Mouse (Mus musculus) embryonic fibroblast, embryonic 13.5 days (primary cell): Measurements from ENCODE around the gene Zbtb42. TPM values are rescaled to one million over a fixed set of nuclear protein-coding genes. Genes with fewer than 3 reads are reported as not detected.

ENCODE experiments used
- H3K27ac ChIP-seq: 2 replicates; pipeline ENCODE4 v1.5.1; 2012; ENCODE audit warnings: low read length, control low read depth, inconsistent platforms; ENCODE audit not compliant: insufficient read depth
- H3K4me1 ChIP-seq: 2 replicates; pipeline ENCODE4 v1.6.1; 2011; ENCODE audit warnings: low read length; ENCODE audit not compliant: control insufficient read depth, insufficient read depth
- H3K4me3 ChIP-seq: 2 replicates; pipeline ENCODE4 v1.5.1; 2011; ENCODE audit warnings: mild to moderate bottlenecking, control low read depth, low read length; ENCODE audit not compliant: insufficient read depth
- CTCF ChIP-seq: IDR thresholded peaks from 2 replicates; pipeline ENCODE4 v1.5.1; 2011; ENCODE audit warnings: mild to moderate bottlenecking, control low read depth, low read length, moderate library complexity, borderline replicate concordance; ENCODE audit not compliant: insufficient read depth
- POLR2A ChIP-seq: IDR thresholded peaks from 2 replicates; pipeline ENCODE4 v1.6.1; 2011; ENCODE audit warnings: low read depth, mild to moderate bottlenecking, control low read depth, low read length, moderate library complexity
- polyA plus RNA-seq: library from polyadenylated mRNA; stranded (reverse); fragments of >200 nt; gene quantifications from 2 replicates; pipeline ENCODE4 v1.2.4, GENCODE M21; 2011; ENCODE audit warnings: low read depth; ENCODE audit not compliant: missing spikeins, insufficient read length

The Zbtb42 gene
- polyA plus RNA-seq, 1 experiment: 1.2 TPM

- Histone ChIP-seq H3K4me3 (no peak overlapping the region; the same call in 1 of the 2 replicates), H3K4me1 (peaks cover 5% of the 10 kb centered on the region), H3K27ac (no peak overlapping the region)
- TF ChIP-seq CTCF (peak; percentile 99), POLR2A (no peak)
Measured at GRCm38 (mm10) chr12:112706704-112707572, 28.3 kb downstream of the Zbtb42 start.

- peaks cover under 1% of the 10 kb centered on the region; the same call in 1 of the 2 replicates for H3K4me1 ChIP-seq
- no peak overlapping the region for H3K27ac ChIP-seq
- TF ChIP-seq CTCF (no peak), POLR2A (no peak)
- H3K4me3 ChIP-seq: no peak overlapping the region
Measured at GRCm38 (mm10) chr12:112707573-112707869, 28.9 kb downstream of the Zbtb42 start.

GRCm38 (mm10) chr12:112713984-112714383 is 35.4 kb downstream of the Zbtb42 start:
- TF ChIP-seq POLR2A: no peak
- no peak for TF ChIP-seq CTCF
- Histone ChIP-seq H3K27ac (no peak overlapping the region), H3K4me3 (no peak overlapping the region)

GRCm38 (mm10) chr12:112717140-112717539 is 38.5 kb downstream of the Zbtb42 start:
- no peak overlapping the region for H3K27ac ChIP-seq
- TF ChIP-seq POLR2A: no peak
- TF ChIP-seq CTCF: peak; percentile 49; the same call in 1 of the 2 replicates
- H3K4me3 ChIP-seq: no peak overlapping the region
- H3K4me1 ChIP-seq: no peaks in the 10 kb centered on the region

More at GRCm38 (mm10) chr12:112713984-112714383, 35.4 kb downstream of the Zbtb42 start:
- no peaks in the 10 kb centered on the region for H3K4me1 ChIP-seq

GRCm38 (mm10) chr12:112718995-112719394 is 40.4 kb downstream of the Zbtb42 start:
- Histone ChIP-seq H3K4me1 (no peaks in the 10 kb centered on the region; the same call in 1 of the 2 replicates), H3K27ac (no peak overlapping the region), H3K4me3 (no peak overlapping the region)
- TF ChIP-seq CTCF (no peak), POLR2A (no peak)

GRCm38 (mm10) chr12:112720216-112720615 is 41.6 kb downstream of the Zbtb42 start, which contains the start of gene Cep170b:
Cep170b (plus strand) TSS chr12:112720455.
- H3K27ac ChIP-seq: no peak within 1 kb of the TSS
- no peaks in the 10 kb centered on the region; the same call in 1 of the 2 replicates for H3K4me1 ChIP-seq
- no peak within 1 kb of the TSS for H3K4me3 ChIP-seq
- no peak for TF ChIP-seq POLR2A
- TF ChIP-seq CTCF: no peak

GRCm38 (mm10) chr12:112720890-112721423 is 42.3 kb downstream of the Zbtb42 start:
- Histone ChIP-seq H3K27ac (no peak overlapping the region), H3K4me1 (no peaks in the 10 kb centered on the region; the same call in 1 of the 2 replicates), H3K4me3 (no peak overlapping the region)
- no peak for TF ChIP-seq CTCF
- no peak for TF ChIP-seq POLR2A

- H3K4me1 ChIP-seq: no peaks in the 10 kb centered on the region; the same call in 1 of the 2 replicates
- no peak overlapping the region for H3K27ac ChIP-seq
- H3K4me3 ChIP-seq: peak overlapping the region; percentile 26
- TF ChIP-seq CTCF: no peak
- 0 out of 2 replicates have a peak, but pooled peaks have one; percentile 38 for TF ChIP-seq POLR2A
Measured at GRCm38 (mm10) chr12:112721424-112722239, 43.0 kb downstream of the Zbtb42 start.

GRCm38 (mm10) chr12:112722240-112723027 is 43.8 kb downstream of the Zbtb42 start:
- Histone ChIP-seq H3K27ac (no peak overlapping the region; the same call in 1 of the 2 replicates), H3K4me3 (peak overlapping the region; percentile 71), H3K4me1 (no peaks in the 10 kb centered on the region; the same call in 1 of the 2 replicates)
- TF ChIP-seq POLR2A (no peak), CTCF (no peak)

GRCm38 (mm10) chr12:112723028-112723330 is 44.4 kb downstream of the Zbtb42 start:
- no peak overlapping the region; the same call in 1 of the 2 replicates for H3K27ac ChIP-seq
- H3K4me3 ChIP-seq: peak overlapping the region; percentile 71
- no peaks in the 10 kb centered on the region; the same call in 1 of the 2 replicates for H3K4me1 ChIP-seq
- TF ChIP-seq CTCF: no peak
- no peak for TF ChIP-seq POLR2A
